Mouse (Mus musculus) midbrain, embryonic 14.5 days (tissue): ENCODE data around the gene Olfr1286. TPM values are rescaled to one million over a fixed set of nuclear protein-coding genes. Genes with fewer than 3 reads are reported as not detected.

Experiments
- ATAC-seq: fragments of 200-750 bp; cut with Nextera tagmentation; 2 replicates; pipeline ENCODE4 v1.8.0; 2017; ENCODE audit warnings: moderate number of reproducible peaks, moderate library complexity; ENCODE audit not compliant: low FRiP score, low TSS enrichment
- DNase-seq: peaks from one replicate; pipeline ENCODE4 v3.0.0-alpha.2; 2015
- H3K27ac ChIP-seq: fragments of 300-500 bp; sonication (generic); replicated peaks from 2 replicates; pipeline ENCODE4 v1.5.1; 2014; ENCODE audit warnings: mild to moderate bottlenecking, low read depth, low read length, moderate library complexity
- H3K27me3 ChIP-seq: fragments of 300-500 bp; sonication (generic); 2 replicates; pipeline ENCODE4 v1.6.1; 2014; ENCODE audit warnings: low read length, control low read depth, mixed read lengths; ENCODE audit not compliant: control insufficient read depth, insufficient read depth
- H3K36me3 ChIP-seq: fragments of 300-500 bp; sonication (generic); 2 replicates; pipeline ENCODE4 v1.6.1; 2014; ENCODE audit warnings: low read length, control low read depth; ENCODE audit not compliant: control insufficient read depth, insufficient read depth
- H3K4me1 ChIP-seq: fragments of 300-500 bp; sonication (generic); 2 replicates; pipeline ENCODE4 v1.6.1; 2014; ENCODE audit warnings: mild to moderate bottlenecking, antibody characterized with exemption, low read length, control low read depth; ENCODE audit not compliant: control insufficient read depth, insufficient read depth
- H3K4me2 ChIP-seq: fragments of 300-500 bp; sonication (generic); 2 replicates; pipeline ENCODE4 v1.6.1; 2014; ENCODE audit warnings: mild to moderate bottlenecking, low read length, moderate library complexity
- H3K4me3 ChIP-seq: fragments of 300-500 bp; sonication (generic); replicated peaks from 2 replicates; pipeline ENCODE4 v1.5.1; 2014; ENCODE audit warnings: low read depth, low read length
- H3K9ac ChIP-seq: fragments of 300-500 bp; sonication (generic); replicated peaks from 2 replicates; pipeline ENCODE4 v1.6.1; 2014; ENCODE audit warnings: mild to moderate bottlenecking, low read length, moderate library complexity
- H3K9me3 ChIP-seq: fragments of 300-500 bp; sonication (generic); 2 replicates; pipeline ENCODE4 v1.6.1; 2016; ENCODE audit warnings: low read length, control low read depth, mixed read lengths; ENCODE audit not compliant: control insufficient read depth
- WGBS: fragments of 180-500 bp; shearing (Covaris S2); extraction: QIAGEN DNeasy Blood & Tissue Kit; methylation state at CpG from one replicate; pipeline ENCODE4 v1.1.7; 2014; 5-methylcytosine and 5-hydroxymethylcytosine counted together
- polyA plus RNA-seq: library from polyadenylated mRNA; unstranded; fragments of >200 nt; fragmentation: Nextera tagmentation; extraction: Ambion mirVana; gene quantifications from 2 replicates; pipeline ENCODE4 v1.2.1, GENCODE M21; 2014

Olfr1286 gene
- polyA plus RNA-seq: not detected in 2 replicates

DNA sequence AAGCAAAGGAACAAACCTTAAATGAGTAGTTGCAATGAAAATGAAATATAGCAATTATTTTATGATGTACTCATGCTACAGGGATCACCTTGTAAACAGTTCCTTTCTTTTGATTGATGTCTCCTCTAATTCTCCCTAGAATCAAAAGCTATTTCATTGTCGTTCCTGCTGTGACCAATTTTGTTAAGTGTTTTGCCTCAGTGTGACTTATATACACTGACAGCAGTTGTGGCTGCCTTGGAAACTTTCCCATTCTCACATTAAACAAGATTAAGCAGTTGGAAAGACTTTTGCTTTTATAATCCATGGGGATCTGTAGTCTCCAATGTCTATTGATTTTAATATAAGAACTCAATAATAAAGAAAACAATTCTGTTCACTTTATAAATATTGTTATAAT, at the start of gene Olfr1286:
Gene Olfr1286, minus strand, starts transcription at position 185 of the 400 bp plus-strand sequence.
- no peak within 1 kb of the TSS for H3K9ac ChIP-seq
- no peak within 1 kb of the TSS for H3K27ac ChIP-seq
- no peak within 1 kb of the TSS for H3K4me2 ChIP-seq
- peak; percentile 9 for DNase-seq
- no peak within 1 kb of the TSS for H3K4me3 ChIP-seq
- no peak for ATAC-seq
- H3K4me1 ChIP-seq: no peaks in the 10 kb centered on the region
- H3K27me3 ChIP-seq: no peaks in the 10 kb centered on the region
- no peaks in the 10 kb centered on the region for H3K9me3 ChIP-seq
- WGBS: 34% methylated on average over 1 of the region's 1 CpGs
- no peaks in the 10 kb centered on the region for H3K36me3 ChIP-seq

DNA sequence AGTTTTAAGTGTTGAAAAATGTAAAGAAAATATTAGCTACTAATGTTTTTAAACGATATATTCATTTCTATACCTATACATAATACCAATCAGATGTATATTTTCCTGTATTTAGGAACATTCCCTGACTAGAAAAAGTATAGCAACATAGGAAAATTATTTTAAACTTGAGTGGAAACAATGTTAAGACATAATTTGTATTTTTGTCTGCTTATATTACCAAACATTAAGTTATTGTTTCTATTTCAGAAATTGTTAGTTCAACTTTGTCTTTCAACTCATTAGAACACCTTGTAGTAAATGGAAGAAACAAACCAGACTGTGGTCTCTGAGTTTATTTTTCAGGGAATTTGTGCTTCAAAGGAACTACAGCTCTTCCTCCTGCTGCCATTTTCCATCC, 25.9 kb upstream of the Olfr1286 start, which contains the start of gene Olfr1287:
Gene Olfr1287, plus strand, starts transcription at position 301 of the 400 bp plus-strand sequence.
- Histone ChIP-seq H3K27me3 (no peaks in the 10 kb centered on the region), H3K4me2 (no peak within 1 kb of the TSS), H3K4me3 (no peak within 1 kb of the TSS), H3K36me3 (no peaks in the 10 kb centered on the region), H3K9me3 (no peaks in the 10 kb centered on the region), H3K4me1 (no peaks in the 10 kb centered on the region), H3K27ac (no peak within 1 kb of the TSS), H3K9ac (no peak within 1 kb of the TSS)
- 75% methylated on average over 1 of the region's 1 CpGs for WGBS
- no peak for ATAC-seq
- DNase-seq: no peak

DNA sequence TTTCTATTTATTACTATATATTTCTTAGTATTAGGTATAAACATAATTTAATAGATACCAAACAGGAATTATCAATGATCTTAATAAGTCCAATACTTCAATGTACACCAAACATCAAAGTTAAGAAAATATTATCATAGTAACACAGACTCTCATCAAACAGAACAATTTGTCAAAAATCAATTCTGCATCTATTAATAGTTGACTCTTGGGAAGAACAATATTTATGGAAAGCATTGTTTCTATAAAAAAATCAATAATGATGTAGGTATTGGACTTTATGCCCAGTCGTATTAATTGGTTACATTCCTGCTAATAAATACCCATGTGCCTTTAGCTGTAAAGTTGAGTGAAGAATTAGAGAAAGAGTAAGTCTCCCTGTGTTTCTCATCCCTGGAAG, 47.7 kb downstream of the Olfr1286 start, which contains the start of gene Olfr1284:
Gene Olfr1284, plus strand, starts transcription at position 301 of the 400 bp plus-strand sequence.
- no peak within 1 kb of the TSS for H3K4me2 ChIP-seq
- ATAC-seq (no peak), DNase-seq (no peak)
- H3K27me3 ChIP-seq: no peaks in the 10 kb centered on the region
- H3K4me1 ChIP-seq: no peaks in the 10 kb centered on the region
- no peak within 1 kb of the TSS for H3K9ac ChIP-seq
- H3K27ac ChIP-seq: no peak within 1 kb of the TSS
- no peaks in the 10 kb centered on the region for H3K9me3 ChIP-seq
- no peaks in the 10 kb centered on the region for H3K36me3 ChIP-seq
- 91% methylated on average over 1 of the region's 1 CpGs for WGBS
- H3K4me3 ChIP-seq: no peak within 1 kb of the TSS

Other genes starting within 250 kb of the Olfr1286 start
- gene 4930430A15Rik, start 193.5 kb downstream of the Olfr1286 start, polyA plus RNA-seq: not detected in 2 replicates
- gene Olfr1275, start 187.8 kb downstream of the Olfr1286 start, polyA plus RNA-seq: not detected in 2 replicates
- not detected in 2 replicates for gene Olfr1276, start 168.6 kb downstream of the Olfr1286 start, polyA plus RNA-seq
- gene Olfr1277, start 149.0 kb downstream of the Olfr1286 start, polyA plus RNA-seq: not detected in 2 replicates
- not detected in 2 replicates for gene Olfr1278, start 133.0 kb downstream of the Olfr1286 start, polyA plus RNA-seq
- gene Olfr1279, start 122.5 kb downstream of the Olfr1286 start, polyA plus RNA-seq: not detected in 2 replicates
- not detected in 2 replicates for gene Olfr1280, start 109.1 kb downstream of the Olfr1286 start, polyA plus RNA-seq
- not detected in 2 replicates for gene Olfr1281, start 96.6 kb downstream of the Olfr1286 start, polyA plus RNA-seq
- gene Olfr1282, start 87.0 kb downstream of the Olfr1286 start, polyA plus RNA-seq: not detected in 2 replicates
- gene Olfr1283, start 56.3 kb downstream of the Olfr1286 start, polyA plus RNA-seq: not detected in 2 replicates
- gene Olfr1284, start 47.6 kb downstream of the Olfr1286 start, polyA plus RNA-seq: not detected in 2 replicates
- gene Olfr1287, start 26.0 kb upstream of the Olfr1286 start, polyA plus RNA-seq: not detected in 2 replicates
- not detected in 2 replicates for gene Olfr1288, start 51.0 kb upstream of the Olfr1286 start, polyA plus RNA-seq
- gene Olfr1289, start 57.7 kb upstream of the Olfr1286 start, polyA plus RNA-seq: not detected in 2 replicates
- gene Olfr1290, start 70.7 kb upstream of the Olfr1286 start, polyA plus RNA-seq: not detected in 2 replicates
- not detected in 2 replicates for gene Olfr1291-ps1, start 74.1 kb upstream of the Olfr1286 start, polyA plus RNA-seq
- gene Olfr1293-ps, start 102.1 kb upstream of the Olfr1286 start, polyA plus RNA-seq: not detected in 2 replicates
- not detected in 2 replicates for gene Olfr1294, start 117.2 kb upstream of the Olfr1286 start, polyA plus RNA-seq
- gene Olfr1295, start 146.6 kb upstream of the Olfr1286 start, polyA plus RNA-seq: not detected in 2 replicates
- not detected in 2 replicates for gene Olfr1297, start 203.4 kb upstream of the Olfr1286 start, polyA plus RNA-seq
- not detected in 2 replicates for gene Olfr1298, start 226.1 kb upstream of the Olfr1286 start, polyA plus RNA-seq
- not detected in 2 replicates for gene Olfr1299, start 238.3 kb upstream of the Olfr1286 start, polyA plus RNA-seq